Mouse (Mus musculus): ENCODE measurements around the gene Tfeb.

DNA sequence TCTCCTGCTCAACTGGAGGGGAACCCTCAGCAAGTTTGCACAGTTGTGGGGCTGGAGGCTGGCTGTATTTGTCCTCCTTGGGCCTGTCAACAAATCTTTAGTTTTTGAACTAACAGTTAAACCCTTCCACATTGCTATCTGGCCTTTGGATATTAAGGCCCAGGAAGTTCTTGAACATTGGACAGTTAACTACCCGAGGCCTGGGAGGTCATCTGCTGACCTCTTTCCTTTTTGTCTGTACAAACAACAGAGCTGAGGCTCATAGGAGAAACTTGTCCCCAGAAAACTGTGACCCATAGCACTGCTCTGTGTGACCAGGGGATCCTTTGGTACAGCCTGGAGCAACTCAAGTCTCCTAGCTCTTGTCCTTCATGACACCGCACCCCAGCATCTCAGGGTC, 37.8 kb upstream of the Tfeb start:
- TF ChIP-seq CTCF (IDR thresholded peaks at IDR 0.05; ENCODE audit: low read depth) (no peak), EP300 (IDR thresholded peaks at IDR 0.05; ENCODE audit: low read depth) (no peak)

All from liver, postnatal 0 days (tissue).